Mouse (Mus musculus) stomach, embryonic 15.5 days (tissue): Measurements from ENCODE around the gene Gm13277. TPM values are rescaled to one million over a fixed set of nuclear protein-coding genes. Genes with fewer than 3 reads are reported as not detected.

Experiments
- polyA plus RNA-seq: library from polyadenylated mRNA; unstranded; fragments of >200 nt; fragmentation: Nextera tagmentation; extraction: Ambion mirVana; gene quantifications from 2 replicates; pipeline ENCODE4 v1.2.1, GENCODE M21; 2015

Gene Gm13277
- polyA plus RNA-seq, 1 experiment from 2014 or later = not detected

Other genes starting within 250 kb of the Gm13277 start
- not detected in 2 replicates for gene Ifna15, start 230.4 kb upstream of the Gm13277 start, polyA plus RNA-seq
- not detected in 2 replicates for gene Ifna14, start 216.8 kb upstream of the Gm13277 start, polyA plus RNA-seq
- gene Ifna9, start 196.2 kb upstream of the Gm13277 start, polyA plus RNA-seq = not detected in 2 replicates
- gene Ifna12, start 185.3 kb upstream of the Gm13277 start, polyA plus RNA-seq = not detected in 2 replicates
- gene C87499, start 154.2 kb upstream of the Gm13277 start, polyA plus RNA-seq = not detected in 2 replicates
- not detected in 2 replicates for gene Ifna13, start 144.2 kb upstream of the Gm13277 start, polyA plus RNA-seq
- gene Ifna16, start 111.7 kb upstream of the Gm13277 start, polyA plus RNA-seq = not detected in 2 replicates
- gene Ifna2, start 104.7 kb upstream of the Gm13277 start, polyA plus RNA-seq = not detected in 2 replicates
- gene Ifnab, start 97.3 kb upstream of the Gm13277 start, polyA plus RNA-seq = not detected in 2 replicates
- 0.49 and 1.0 TPM in 2 replicates for gene Gm26566, start 66.8 kb upstream of the Gm13277 start, polyA plus RNA-seq
- gene Klhl9, start 66.2 kb upstream of the Gm13277 start, polyA plus RNA-seq = 87.8 and 88.8 TPM in 2 replicates
- not detected in 2 replicates for gene Gm13271, start 33.8 kb upstream of the Gm13277 start, polyA plus RNA-seq
- 0.23 and 0.33 TPM in 2 replicates for gene Gm13283, start 28.5 kb upstream of the Gm13277 start, polyA plus RNA-seq
- 0.30 and 0.70 TPM in 2 replicates for gene Gm13290, start 14.8 kb upstream of the Gm13277 start, polyA plus RNA-seq
- not detected in 2 replicates for gene Gm13289, start 11.7 kb upstream of the Gm13277 start, polyA plus RNA-seq
- gene Gm13272, start 8.8 kb upstream of the Gm13277 start, polyA plus RNA-seq = 0.35 TPM in 1 of 2 replicates, not detected in the other
- 0.30 and 0.41 TPM in 2 replicates for gene Ifnz, start 6.5 kb upstream of the Gm13277 start, polyA plus RNA-seq
- gene Gm13276, start 2.9 kb upstream of the Gm13277 start, polyA plus RNA-seq = not detected in 2 replicates
- gene Gm13278, start 2.9 kb downstream of the Gm13277 start, polyA plus RNA-seq = not detected in 2 replicates
- gene Gm13275, start 5.9 kb downstream of the Gm13277 start, polyA plus RNA-seq = not detected in 2 replicates
- gene Gm13279, start 8.8 kb downstream of the Gm13277 start, polyA plus RNA-seq = not detected in 2 replicates
- 0.94 and 1.3 TPM in 2 replicates for gene Gm13285, start 11.0 kb downstream of the Gm13277 start, polyA plus RNA-seq
- 0.41 TPM in 1 of 2 replicates, not detected in the other for gene Gm13287, start 14.6 kb downstream of the Gm13277 start, polyA plus RNA-seq
- not detected in 2 replicates for gene Gm13288, start 16.9 kb downstream of the Gm13277 start, polyA plus RNA-seq
- not detected in 2 replicates for gene Ifna7, start 27.6 kb downstream of the Gm13277 start, polyA plus RNA-seq
- gene Ifna11, start 31.3 kb downstream of the Gm13277 start, polyA plus RNA-seq = not detected in 2 replicates
- not detected in 2 replicates for gene Ifna6, start 38.8 kb downstream of the Gm13277 start, polyA plus RNA-seq
- gene Ifna5, start 46.9 kb downstream of the Gm13277 start, polyA plus RNA-seq = not detected in 2 replicates
- not detected in 2 replicates for gene Ifna4, start 53.2 kb downstream of the Gm13277 start, polyA plus RNA-seq
- not detected in 2 replicates for gene Ifna1, start 61.5 kb downstream of the Gm13277 start, polyA plus RNA-seq
- not detected in 2 replicates for gene Ifne, start 91.6 kb downstream of the Gm13277 start, polyA plus RNA-seq